Mouse (Mus musculus): ENCODE results near the gene Rapgef4. TPM values are rescaled to one million over a fixed set of nuclear protein-coding genes. Genes with fewer than 3 reads are reported as not detected.

Rapgef4 gene
- polyA plus RNA-seq, 1 experiment from 2014 or later: 5.0 TPM

GRCm38 (mm10) chr2:72292573-72292972 is 311.5 kb downstream of the Rapgef4 start:
- TF ChIP-seq CTCF (IDR thresholded peaks at IDR 0.05) (no peak), EP300 (IDR thresholded peaks at IDR 0.05) (no peak)
- no peak overlapping the region for H3K4me2 ChIP-seq (replicated peaks; ENCODE audit: low read depth, low read length)
- H3K9ac ChIP-seq (replicated peaks; ENCODE audit: low read depth): no peak overlapping the region
- no peaks in the 10 kb centered on the region for H3K36me3 ChIP-seq (ENCODE audit: insufficient read depth, low read length)
- DNase-seq (ENCODE audit: low spot score): no peak
- peaks cover 16% of the 10 kb centered on the region for H3K4me1 ChIP-seq (ENCODE audit: insufficient read depth, low read depth, low read length)
- no peak overlapping the region for H3K4me3 ChIP-seq (ENCODE audit: low read depth, low read length)
- WGBS: 80% methylated on average over 8 of the region's 8 CpGs
- no peaks in the 10 kb centered on the region for H3K9me3 ChIP-seq (ENCODE audit: low read length)
- ATAC-seq: no peak
- no peak overlapping the region for H3K27ac ChIP-seq (ENCODE audit: low read length)
- no peaks in the 10 kb centered on the region for H3K27me3 ChIP-seq (replicated peaks; ENCODE audit: insufficient read depth, low read length)

GRCm38 (mm10) chr2:72294994-72295393 is 314.0 kb downstream of the Rapgef4 start:
- H3K4me3 ChIP-seq (ENCODE audit: low read depth, low read length): no peak overlapping the region
- H3K4me2 ChIP-seq (replicated peaks; ENCODE audit: low read depth, low read length): no peak overlapping the region
- TF ChIP-seq CTCF (IDR thresholded peaks at IDR 0.05): no peak
- TF ChIP-seq EP300 (IDR thresholded peaks at IDR 0.05): no peak
- no peaks in the 10 kb centered on the region for H3K9me3 ChIP-seq (ENCODE audit: low read length)
- H3K27ac ChIP-seq (ENCODE audit: low read length): no peak overlapping the region
- ATAC-seq: no peak
- H3K4me1 ChIP-seq (ENCODE audit: insufficient read depth, low read depth, low read length): peaks cover 11% of the 10 kb centered on the region; the same call in 1 of the 2 replicates
- H3K36me3 ChIP-seq (ENCODE audit: insufficient read depth, low read length): no peaks in the 10 kb centered on the region
- H3K27me3 ChIP-seq (replicated peaks; ENCODE audit: insufficient read depth, low read length): no peaks in the 10 kb centered on the region
- no peak for DNase-seq (ENCODE audit: low spot score)
- H3K9ac ChIP-seq (replicated peaks; ENCODE audit: low read depth): no peak overlapping the region
- 85% methylated on average over 6 of the region's 6 CpGs for whole genome bisulfite sequencing

- Histone ChIP-seq H3K27ac (ENCODE audit: low read length) (peak overlapping the region; percentile 86), H3K4me1 (ENCODE audit: insufficient read depth, low read depth, low read length) (peaks cover 11% of the 10 kb centered on the region; the same call in 1 of the 2 replicates), H3K9ac (replicated peaks; ENCODE audit: low read depth) (no peak overlapping the region), H3K9me3 (ENCODE audit: low read length) (no peaks in the 10 kb centered on the region), H3K36me3 (ENCODE audit: insufficient read depth, low read length) (no peaks in the 10 kb centered on the region), H3K27me3 (replicated peaks; ENCODE audit: insufficient read depth, low read length) (no peaks in the 10 kb centered on the region), H3K4me3 (ENCODE audit: low read depth, low read length) (peak overlapping the region; percentile 1; the same call in 1 of the 2 replicates), H3K4me2 (replicated peaks; ENCODE audit: low read depth, low read length) (peak overlapping the region; percentile 56)
- DNase-seq (ENCODE audit: low spot score): peak; percentile 63
- TF ChIP-seq CTCF (IDR thresholded peaks at IDR 0.05) (no peak), EP300 (IDR thresholded peaks at IDR 0.05) (peak; percentile 62)
- ATAC-seq: peak; percentile 54
- WGBS: 55% methylated on average over 10 of the region's 10 CpGs
Observed at GRCm38 (mm10) chr2:72296984-72297715, 316.1 kb downstream of the Rapgef4 start.

- WGBS: 9% methylated on average over 10 of the region's 10 CpGs
- peak; percentile 92 for ATAC-seq
- peak overlapping the region; percentile 19; the same call in 1 of the 2 replicates for H3K9ac ChIP-seq (replicated peaks; ENCODE audit: low read depth)
- no peaks in the 10 kb centered on the region for H3K36me3 ChIP-seq (ENCODE audit: insufficient read depth, low read length)
- no peaks in the 10 kb centered on the region for H3K9me3 ChIP-seq (ENCODE audit: low read length)
- peak; percentile 84 for DNase-seq (ENCODE audit: low spot score)
- H3K27ac ChIP-seq (ENCODE audit: low read length): peak overlapping the region; percentile 86
- peak overlapping the region; percentile 56 for H3K4me2 ChIP-seq (replicated peaks; ENCODE audit: low read depth, low read length)
- peaks cover 11% of the 10 kb centered on the region; the same call in 1 of the 2 replicates for H3K4me1 ChIP-seq (ENCODE audit: insufficient read depth, low read depth, low read length)
- TF ChIP-seq CTCF (IDR thresholded peaks at IDR 0.05) (no peak), EP300 (IDR thresholded peaks at IDR 0.05) (0 out of 2 replicates have a peak, but pooled peaks have one; percentile 31)
- peak overlapping the region; percentile 1; the same call in 1 of the 2 replicates for H3K4me3 ChIP-seq (ENCODE audit: low read depth, low read length)
- H3K27me3 ChIP-seq (replicated peaks; ENCODE audit: insufficient read depth, low read length): no peaks in the 10 kb centered on the region
Observed at GRCm38 (mm10) chr2:72297716-72298082, 316.7 kb downstream of the Rapgef4 start.

GRCm38 (mm10) chr2:72298406-72298805 is 317.4 kb downstream of the Rapgef4 start:
- Histone ChIP-seq H3K27me3 (replicated peaks; ENCODE audit: insufficient read depth, low read length) (no peaks in the 10 kb centered on the region), H3K9ac (replicated peaks; ENCODE audit: low read depth) (0 out of 2 replicates have a peak overlapping the region, but pooled peaks have one; percentile 19), H3K4me1 (ENCODE audit: insufficient read depth, low read depth, low read length) (peaks cover 11% of the 10 kb centered on the region; the same call in 1 of the 2 replicates), H3K9me3 (ENCODE audit: low read length) (no peaks in the 10 kb centered on the region), H3K36me3 (ENCODE audit: insufficient read depth, low read length) (no peaks in the 10 kb centered on the region), H3K27ac (ENCODE audit: low read length) (peak overlapping the region; percentile 86), H3K4me2 (replicated peaks; ENCODE audit: low read depth, low read length) (peak overlapping the region; percentile 56), H3K4me3 (ENCODE audit: low read depth, low read length) (0 out of 2 replicates have a peak overlapping the region, but pooled peaks have one; percentile 1)
- DNase-seq (ENCODE audit: low spot score) (peak; percentile 80), ATAC-seq (no peak)
- TF ChIP-seq EP300 (IDR thresholded peaks at IDR 0.05) (no peak), CTCF (IDR thresholded peaks at IDR 0.05) (peak; percentile 83)
- 42% methylated on average over 4 of the region's 4 CpGs for WGBS

- Histone ChIP-seq H3K36me3 (ENCODE audit: insufficient read depth, low read length) (0 out of 2 replicates have a peak, but pooled peaks cover 3% of the 10 kb centered on the region), H3K9me3 (ENCODE audit: low read length) (no peaks in the 10 kb centered on the region), H3K4me3 (ENCODE audit: low read depth, low read length) (no peak overlapping the region), H3K4me2 (replicated peaks; ENCODE audit: low read depth, low read length) (no peak overlapping the region), H3K27me3 (replicated peaks; ENCODE audit: insufficient read depth, low read length) (no peaks in the 10 kb centered on the region), H3K4me1 (ENCODE audit: insufficient read depth, low read depth, low read length) (peaks cover 11% of the 10 kb centered on the region; the same call in 1 of the 2 replicates), H3K27ac (ENCODE audit: low read length) (no peak overlapping the region), H3K9ac (replicated peaks; ENCODE audit: low read depth) (no peak overlapping the region)
- 60% methylated on average over 9 of the region's 9 CpGs for WGBS
- ATAC-seq (no peak), DNase-seq (ENCODE audit: low spot score) (no peak)
- TF ChIP-seq CTCF (IDR thresholded peaks at IDR 0.05): no peak
- 0 out of 2 replicates have a peak, but pooled peaks have one; percentile 21 for TF ChIP-seq EP300 (IDR thresholded peaks at IDR 0.05)
Observed at GRCm38 (mm10) chr2:72301194-72301916, 320.3 kb downstream of the Rapgef4 start.

Measured in lung, postnatal 0 days (tissue).